Mouse (Mus musculus) embryonic fibroblast, embryonic 13.5 days (primary cell): Measurements from ENCODE around the gene Rbm6.

ENCODE experiments used
- CTCF ChIP-seq: IDR thresholded peaks from 2 replicates; pipeline ENCODE4 v1.5.1; 2011; ENCODE audit warnings: mild to moderate bottlenecking, control low read depth, low read length, moderate library complexity, borderline replicate concordance; ENCODE audit not compliant: insufficient read depth
- POLR2A ChIP-seq: IDR thresholded peaks from 2 replicates; pipeline ENCODE4 v1.6.1; 2011; ENCODE audit warnings: low read depth, mild to moderate bottlenecking, control low read depth, low read length, moderate library complexity

GRCm38 (mm10) chr9:107838869-107839268 is 34.2 kb downstream of the Rbm6 start:
- TF ChIP-seq POLR2A, result no peak
- TF ChIP-seq CTCF, result no peak
